Mouse (Mus musculus) ES-E14 (cell line): Measurements from ENCODE around the gene Mb21d2. TPM values are rescaled to one million over a fixed set of nuclear protein-coding genes. Genes with fewer than 3 reads are reported as not detected.

Experiments
- DNase-seq: peaks from one replicate; pipeline ENCODE4 v3.0.0-alpha.2; 2013; ENCODE audit warnings: low read depth, low spot score
- H3K27ac ChIP-seq: 2 replicates; pipeline ENCODE4 v1.5.1; 2012; ENCODE audit warnings: low read depth, mild to moderate bottlenecking, low read length, moderate library complexity, mixed read lengths; ENCODE audit not compliant: poor library complexity, insufficient read depth, severe bottlenecking
- H3K36me3 ChIP-seq: 2 replicates; pipeline ENCODE4 v1.6.1; 2012; ENCODE audit warnings: mild to moderate bottlenecking, low read length, moderate library complexity, mixed read lengths; ENCODE audit not compliant: control insufficient read depth, poor library complexity, insufficient read depth, severe bottlenecking
- H3K4me1 ChIP-seq, 2 experiments: fragments of 150-350 bp in 1 of 2; sonication (generic) in 1 of 2; 2 replicates each; pipeline ENCODE4 v1.6.1; 2012; ENCODE audit warnings: low read length in 2 of 2, mild to moderate bottlenecking in 1 of 2, mixed read lengths in 1 of 2; ENCODE audit not compliant: control insufficient read depth in 2 of 2, insufficient read depth in 2 of 2, poor library complexity in 1 of 2
- H3K4me3 ChIP-seq, 2 experiments: fragments of 150-350 bp in 1 of 2; sonication (generic) in 1 of 2; 2 replicates each; pipeline ENCODE4 v1.5.1; 2012; ENCODE audit warnings: low read length in 2 of 2, low read depth in 1 of 2, mild to moderate bottlenecking in 1 of 2, mixed read lengths in 1 of 2; ENCODE audit not compliant: insufficient read depth in 1 of 2, poor library complexity in 1 of 2, severe bottlenecking in 1 of 2
- H3K9ac ChIP-seq: 2 replicates; pipeline ENCODE4 v1.6.1; 2012; ENCODE audit warnings: low read depth, mild to moderate bottlenecking, low read length, mixed read lengths; ENCODE audit not compliant: poor library complexity, insufficient read depth, severe bottlenecking
- H3K9me3 ChIP-seq: fragments of 150-350 bp; sonication (generic); 2 replicates; pipeline ENCODE4 v1.6.1; 2012; ENCODE audit warnings: low read depth, mild to moderate bottlenecking, low read length; ENCODE audit not compliant: control insufficient read depth, insufficient read depth
- CHD2 ChIP-seq: IDR thresholded peaks from 2 replicates; pipeline ENCODE4 v1.6.1; 2014; ENCODE audit warnings: mild to moderate bottlenecking, low read depth, low read length, inconsistent platforms
- HCFC1 ChIP-seq: IDR thresholded peaks from 2 replicates; pipeline ENCODE4 v1.6.1; 2012; ENCODE audit warnings: low read length, inconsistent platforms, borderline replicate concordance; ENCODE audit not compliant: insufficient read depth
- MAFK ChIP-seq: IDR thresholded peaks from 2 replicates; pipeline ENCODE4 v1.6.1; 2014; ENCODE audit warnings: mild to moderate bottlenecking, low read depth, low read length, inconsistent platforms; ENCODE audit not compliant: insufficient read depth
- ZC3H11A ChIP-seq: IDR thresholded peaks from 2 replicates; pipeline ENCODE4 v1.6.1; 2012; ENCODE audit warnings: low read depth, mild to moderate bottlenecking, inconsistent platforms, low read length, borderline replicate concordance
- ZNF384 ChIP-seq: IDR thresholded peaks from 2 replicates; pipeline ENCODE4 v1.6.1; 2012; ENCODE audit warnings: low read depth, low read length, inconsistent platforms
- in situ Hi-C, 2 experiments: fragments of 600-800 bp; cut with MboI; formaldehyde crosslinking; loops; one replicate each; pipeline ENCODE4 v1.15.1; 2025; ENCODE audit warnings: low sequenced_read_pairs in 2 of 2, inconsistent platforms in 1 of 2; ENCODE audit not compliant: unreplicated experiment in 2 of 2
- total RNA-seq: library from RNA; depleted of rRNA; stranded (reverse); fragments of 300-350 nt; gene quantifications from 2 replicates; pipeline ENCODE4 v1.2.3, GENCODE M21; 2012

Gene Mb21d2
- total RNA-seq, 1 experiment = 15.3 TPM

DNA sequence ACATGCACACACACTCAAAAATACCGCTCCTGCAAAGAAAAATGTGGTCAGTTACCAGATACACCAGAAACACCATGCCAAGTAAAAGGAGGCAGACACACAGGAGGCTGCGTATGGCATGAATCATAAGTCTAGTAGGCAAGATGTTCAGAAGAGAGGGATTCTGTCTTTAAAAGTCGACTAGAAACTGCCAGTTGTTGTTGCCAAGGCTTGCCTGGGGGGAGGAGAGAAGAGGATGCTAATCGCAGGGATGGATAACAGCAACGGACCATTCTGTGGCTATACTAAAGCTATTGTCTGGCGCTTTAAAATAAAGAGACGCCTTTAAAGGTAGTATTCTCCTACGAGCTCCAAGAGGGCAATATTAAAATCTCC lies 49.2 kb downstream of the Mb21d2 start:
- peaks cover 7 to 34% of the 10 kb centered on the region in 2 experiments; a peak in 3 of 4 replicates for H3K4me1 ChIP-seq
- in situ Hi-C loops = no loop called here
- TF ChIP-seq ZNF384 = no peak
- no peak for TF ChIP-seq HCFC1
- TF ChIP-seq ZC3H11A = no peak
- no peak for TF ChIP-seq MAFK
- TF ChIP-seq CHD2 = no peak
- H3K9ac ChIP-seq = no peak overlapping the region
- H3K9me3 ChIP-seq = no peaks in the 10 kb centered on the region
- H3K36me3 ChIP-seq = no peaks in the 10 kb centered on the region
- no peak for DNase-seq
- H3K27ac ChIP-seq = no peak overlapping the region
- no peak overlapping the region for H3K4me3 ChIP-seq

DNA sequence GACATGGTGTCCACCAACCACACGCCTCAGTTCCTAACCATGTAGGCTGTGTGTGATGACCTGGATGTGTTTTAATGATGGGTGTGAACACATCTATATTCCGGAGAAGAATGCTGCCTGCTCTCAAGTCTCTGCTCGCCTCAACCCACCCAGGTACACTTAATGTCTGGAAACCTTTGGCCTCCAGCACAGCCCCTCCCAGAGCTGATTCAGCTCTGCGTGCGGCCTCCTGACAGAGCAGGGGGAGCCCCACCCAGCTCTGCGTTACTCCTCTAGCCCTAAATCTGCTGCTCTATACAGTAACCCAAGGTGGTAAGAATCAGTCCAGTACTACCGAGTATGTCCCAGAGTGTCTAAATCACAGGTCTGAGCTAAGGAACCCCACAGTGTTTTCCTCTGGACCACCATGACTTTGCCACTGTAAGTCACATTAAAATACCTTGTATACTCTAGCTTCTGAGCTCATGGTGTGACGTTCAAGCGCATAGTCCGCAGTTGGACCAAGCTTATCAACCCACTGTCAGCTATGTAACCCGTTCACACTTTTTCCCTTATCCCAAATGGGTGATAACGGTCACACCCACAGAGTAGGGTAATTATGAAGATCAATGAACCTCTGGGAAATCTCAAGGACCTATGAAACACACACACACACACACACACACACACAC lies 49.7 kb downstream of the Mb21d2 start:
- Histone ChIP-seq H3K36me3 (no peaks in the 10 kb centered on the region), H3K4me1 (peaks cover 7 to 34% of the 10 kb centered on the region in 2 experiments; a peak in 3 of 4 replicates), H3K9ac (no peak overlapping the region), H3K27ac (no peak overlapping the region), H3K4me3 (no peak overlapping the region), H3K9me3 (no peaks in the 10 kb centered on the region)
- no peak for TF ChIP-seq MAFK
- TF ChIP-seq CHD2 = no peak
- TF ChIP-seq ZC3H11A = no peak
- no peak for TF ChIP-seq HCFC1
- no peak for TF ChIP-seq ZNF384
- in situ Hi-C loops = no loop called here
- DNase-seq = no peak

DNA sequence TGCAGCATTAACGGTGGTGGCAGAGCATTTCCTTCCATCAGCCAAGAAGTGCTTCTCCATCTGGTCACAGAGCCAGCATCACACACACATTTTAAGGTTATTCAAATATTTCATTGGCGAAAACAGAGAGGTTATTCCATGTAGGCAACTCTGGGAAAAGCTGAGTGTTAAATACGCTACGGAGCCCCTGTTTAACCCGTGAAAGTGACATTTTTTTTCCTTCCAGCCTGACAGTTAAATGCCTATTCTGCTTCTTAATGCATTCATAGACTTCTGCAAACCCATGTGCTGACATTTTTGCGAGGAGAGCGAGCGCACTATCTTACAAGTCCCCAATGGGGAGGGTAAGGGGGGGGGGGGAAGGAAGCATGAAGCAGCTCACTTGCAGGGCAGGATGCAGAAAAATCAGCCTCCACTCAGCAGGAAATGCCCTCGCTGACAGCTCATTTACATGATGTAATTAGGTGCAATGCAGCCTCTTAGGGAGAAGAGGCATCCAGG lies 52.3 kb downstream of the Mb21d2 start:
- in situ Hi-C loops = no loop called here

DNA sequence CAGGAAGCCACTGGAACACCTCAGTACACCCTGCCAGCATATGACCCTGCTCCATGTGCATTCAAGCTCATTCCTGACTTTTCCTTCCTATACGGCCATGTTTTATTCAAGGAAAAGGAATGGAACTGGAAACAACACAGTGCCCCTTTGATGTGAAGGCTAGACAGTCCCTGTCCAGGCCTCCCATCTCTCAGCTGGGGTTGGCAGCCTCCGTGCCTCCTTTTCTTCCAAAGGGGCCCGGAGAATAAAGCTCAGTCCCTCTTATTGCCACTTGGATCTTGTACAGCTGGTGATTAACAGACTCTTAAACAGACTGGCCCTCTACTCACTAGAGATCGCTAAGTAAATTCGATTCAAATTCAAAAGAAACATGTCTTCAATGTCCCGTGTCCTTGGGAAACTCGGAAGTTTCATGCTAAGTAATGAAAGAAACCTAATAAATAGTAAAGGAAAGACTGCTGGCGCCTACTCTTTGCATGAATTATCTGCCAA lies 56.0 kb downstream of the Mb21d2 start:
- no peak overlapping the region for H3K4me3 ChIP-seq
- no peak overlapping the region for H3K9ac ChIP-seq
- no peaks in the 10 kb centered on the region for H3K9me3 ChIP-seq
- TF ChIP-seq MAFK (no peak), CHD2 (no peak), HCFC1 (no peak), ZNF384 (no peak), ZC3H11A (no peak)
- peaks cover 0 to 18% of the 10 kb centered on the region in 2 experiments; a peak in 2 of 4 replicates for H3K4me1 ChIP-seq
- H3K36me3 ChIP-seq = no peaks in the 10 kb centered on the region
- no peak overlapping the region for H3K27ac ChIP-seq
- no peak for DNase-seq
- in situ Hi-C loops = no loop called here

More for the DNA sequence above, 52.3 kb downstream of the Mb21d2 start:
- Histone ChIP-seq H3K4me3 (no peak overlapping the region), H3K27ac (no peak overlapping the region), H3K4me1 (peaks cover 7 to 34% of the 10 kb centered on the region in 2 experiments; a peak in 3 of 4 replicates), H3K9ac (no peak overlapping the region), H3K9me3 (no peaks in the 10 kb centered on the region), H3K36me3 (no peaks in the 10 kb centered on the region)
- DNase-seq = no peak
- TF ChIP-seq ZC3H11A = no peak
- TF ChIP-seq HCFC1 = no peak

DNA sequence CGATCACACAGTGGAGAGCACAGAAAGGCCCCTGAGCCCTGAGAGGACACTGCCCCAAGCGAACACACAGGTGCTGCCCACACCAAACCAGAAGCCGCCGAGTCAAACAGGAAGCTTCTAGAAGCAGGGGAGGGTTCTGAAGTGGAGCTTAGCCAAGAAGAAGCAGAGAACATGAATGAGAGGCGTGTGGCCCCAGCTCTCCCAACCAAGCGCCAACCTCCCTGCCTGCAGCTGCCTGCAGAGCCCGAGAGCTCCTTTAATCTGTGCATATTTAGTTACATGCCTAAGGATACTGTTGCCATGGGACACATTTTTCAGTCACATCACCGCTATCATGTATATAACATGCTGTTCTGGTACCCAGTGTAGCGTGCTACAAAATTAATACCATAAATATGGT lies 58.6 kb downstream of the Mb21d2 start:
- Histone ChIP-seq H3K36me3 (no peaks in the 10 kb centered on the region), H3K27ac (no peak overlapping the region), H3K4me1 (peaks cover 0 to 12% of the 10 kb centered on the region in 2 experiments; a peak in 2 of 4 replicates), H3K9ac (no peak overlapping the region), H3K9me3 (no peaks in the 10 kb centered on the region), H3K4me3 (no peak overlapping the region)
- DNase-seq = no peak
- in situ Hi-C loops = no loop called here
- no peak for TF ChIP-seq HCFC1
